Comparison of ENCODE assay signal across 27 mouse cellular contexts in genomic region chr10:89504952-89505591, GRCm38 (mm10). TPM values are rescaled to one million over a fixed set of nuclear protein-coding genes. Genes with fewer than 3 reads are reported as not detected.
A peak's percentile ranks its signal among the peaks of the same experiment; 100 is the strongest.
DNase-seq lines count a peak whose midpoint lies in the region; ATAC-seq and TF ChIP-seq lines count a peak whose summit lies in the region.
"Had no signal": no experiment of that assay in that cellular context is flagged by ENCODE, and none has a peak within 500 bp of the region (broad histone marks: within the 10 kb centered on the region; RNA-seq: fewer than 3 reads in every experiment).

No protein-coding gene starts in this region.

- H3K27me3 ChIP-seq in forebrain, postnatal 0 days (ENCODE audit: insufficient read depth, low read length) = no peaks in the 10 kb centered on the region
- no peaks in the 10 kb centered on the region for H3K27me3 ChIP-seq in forebrain, embryonic 11.5 days (ENCODE audit: control insufficient read depth, insufficient read depth, low read length)
- H3K27me3 ChIP-seq in kidney, embryonic 16.5 days (ENCODE audit: insufficient read depth, low read length) = no peaks in the 10 kb centered on the region
- no peaks in the 10 kb centered on the region for H3K27me3 ChIP-seq in kidney, embryonic 14.5 days (ENCODE audit: control insufficient read depth, insufficient read depth, low read length)
- no peaks in the 10 kb centered on the region for H3K27me3 ChIP-seq in intestine, embryonic 15.5 days (replicated peaks)
- no peaks in the 10 kb centered on the region for H3K27me3 ChIP-seq in stomach, embryonic 14.5 days (ENCODE audit: control insufficient read depth, insufficient read depth, low read length)
- H3K27me3 ChIP-seq: embryonic facial prominence, embryonic 13.5 days; forebrain, embryonic 13.5 days; hindbrain, embryonic 15.5 days; limb, embryonic 15.5 days; midbrain, embryonic 15.5 days; neural tube, embryonic 12.5 days had no signal

- 84% methylated on average over 10 of the region's 10 CpGs for WGBS in forebrain, postnatal 0 days
- WGBS in forebrain, embryonic 11.5 days = 89% methylated on average over 10 of the region's 10 CpGs
- WGBS in kidney, embryonic 16.5 days = 71% methylated on average over 10 of the region's 10 CpGs
- WGBS in kidney, embryonic 14.5 days = 76% methylated on average over 10 of the region's 10 CpGs
- WGBS in intestine, embryonic 15.5 days = 42% methylated on average over 10 of the region's 10 CpGs
- WGBS in stomach, embryonic 14.5 days = 56% methylated on average over 10 of the region's 10 CpGs

- H3K36me3 ChIP-seq in forebrain, postnatal 0 days (ENCODE audit: insufficient read depth) = no peaks in the 10 kb centered on the region
- H3K36me3 ChIP-seq in forebrain, embryonic 11.5 days (ENCODE audit: control insufficient read depth, insufficient read depth, low read length) = no peaks in the 10 kb centered on the region
- no peaks in the 10 kb centered on the region for H3K36me3 ChIP-seq in kidney, embryonic 16.5 days (ENCODE audit: insufficient read depth, low read length)
- H3K36me3 ChIP-seq in kidney, embryonic 14.5 days (ENCODE audit: control insufficient read depth, insufficient read depth, low read length) = no peaks in the 10 kb centered on the region
- no peaks in the 10 kb centered on the region for H3K36me3 ChIP-seq in intestine, embryonic 15.5 days
- no peaks in the 10 kb centered on the region for H3K36me3 ChIP-seq in stomach, embryonic 14.5 days (ENCODE audit: control insufficient read depth, insufficient read depth, low read length)
- H3K36me3 ChIP-seq: embryonic facial prominence, embryonic 13.5 days; heart, embryonic 10.5 days; hindbrain, embryonic 15.5 days; limb, embryonic 15.5 days; midbrain, embryonic 15.5 days; neural tube, embryonic 12.5 days had no signal

- no peaks in the 10 kb centered on the region for H3K9me3 ChIP-seq in forebrain, postnatal 0 days (ENCODE audit: low read length)
- H3K9me3 ChIP-seq in forebrain, embryonic 11.5 days (ENCODE audit: control insufficient read depth, low read length) = no peaks in the 10 kb centered on the region
- no peaks in the 10 kb centered on the region for H3K9me3 ChIP-seq in kidney, embryonic 16.5 days (ENCODE audit: low read length)
- no peaks in the 10 kb centered on the region for H3K9me3 ChIP-seq in kidney, embryonic 14.5 days (ENCODE audit: control insufficient read depth, low read length)
- H3K9me3 ChIP-seq in intestine, embryonic 15.5 days = no peaks in the 10 kb centered on the region
- no peaks in the 10 kb centered on the region for H3K9me3 ChIP-seq in stomach, embryonic 14.5 days (ENCODE audit: control insufficient read depth, low read depth, low read length)
- H3K9me3 ChIP-seq: embryonic facial prominence, embryonic 13.5 days; forebrain, embryonic 13.5 days; heart, embryonic 10.5 days; hindbrain, embryonic 15.5 days; limb, embryonic 15.5 days; midbrain, embryonic 15.5 days; neural tube, embryonic 12.5 days had no signal

- intact Hi-C loops in left cerebral cortex, postnatal 4 days (cut with DNase I) = no loop called here

- no peak for TF ChIP-seq CTCF in forebrain, postnatal 0 days (IDR thresholded peaks at IDR 0.05; ENCODE audit: low read depth)

- no peak for ATAC-seq in forebrain, postnatal 0 days
- ATAC-seq in forebrain, embryonic 11.5 days (replicated peaks; ENCODE audit: low FRiP score) = no peak
- 0 out of 2 replicates have a peak, but pooled peaks have one; percentile 57 for ATAC-seq in kidney, embryonic 16.5 days (ENCODE audit: low FRiP score, low TSS enrichment)
- no peak for ATAC-seq in kidney, embryonic 14.5 days (ENCODE audit: low FRiP score, low TSS enrichment)
- ATAC-seq in intestine, embryonic 15.5 days = peak; percentile 86
- peak; percentile 65; the same call in 1 of the 2 replicates for ATAC-seq in stomach, embryonic 14.5 days (ENCODE audit: insufficient number of reproducible peaks, insufficient read depth, low FRiP score, low read depth)
- ATAC-seq: forebrain, embryonic 13.5 days; midbrain, embryonic 15.5 days had no signal

- H3K4me2 ChIP-seq in forebrain, postnatal 0 days (ENCODE audit: low read depth) = no peak overlapping the region
- H3K4me2 ChIP-seq in forebrain, embryonic 11.5 days (ENCODE audit: low read depth, low read length, severe bottlenecking) = no peak overlapping the region
- H3K4me2 ChIP-seq in kidney, embryonic 16.5 days (replicated peaks; ENCODE audit: low read depth, low read length) = 0 out of 2 replicates have a peak overlapping the region, but pooled peaks have one; percentile 4
- H3K4me2 ChIP-seq in kidney, embryonic 14.5 days (replicated peaks; ENCODE audit: low read depth, low read length) = no peak overlapping the region
- H3K4me2 ChIP-seq in intestine, embryonic 15.5 days (replicated peaks) = peak overlapping the region; percentile 42
- no peak overlapping the region for H3K4me2 ChIP-seq in stomach, embryonic 14.5 days (replicated peaks; ENCODE audit: low read depth, low read length)
- H3K4me2 ChIP-seq: embryonic facial prominence, embryonic 13.5 days; forebrain, embryonic 13.5 days; hindbrain, embryonic 15.5 days; limb, embryonic 15.5 days; midbrain, embryonic 15.5 days; neural tube, embryonic 12.5 days had no signal

- no peak overlapping the region for H3K4me3 ChIP-seq in forebrain, postnatal 0 days (ENCODE audit: low read depth, low read length)
- no peak overlapping the region for H3K4me3 ChIP-seq in forebrain, embryonic 11.5 days (ENCODE audit: low read depth, low read length)
- no peak overlapping the region for H3K4me3 ChIP-seq in kidney, embryonic 16.5 days (ENCODE audit: low read length)
- no peak overlapping the region for H3K4me3 ChIP-seq in kidney, embryonic 14.5 days (ENCODE audit: low read length)
- peak overlapping the region; percentile 10 for H3K4me3 ChIP-seq in intestine, embryonic 15.5 days (replicated peaks)
- H3K4me3 ChIP-seq in stomach, embryonic 14.5 days (ENCODE audit: low read depth, low read length) = no peak overlapping the region
- H3K4me3 ChIP-seq: embryonic facial prominence, embryonic 13.5 days; erythroblast, embryonic 14.5 days; forebrain, embryonic 13.5 days; gastrocnemius, adult 2 months; heart, embryonic 10.5 days; hindbrain, embryonic 15.5 days; limb, embryonic 15.5 days; midbrain, embryonic 15.5 days; neural tube, embryonic 12.5 days had no signal

- peak; percentile 4 for DNase-seq in forebrain, postnatal 0 days
- no peak for DNase-seq in forebrain, embryonic 11.5 days (ENCODE audit: low spot score)
- DNase-seq in left cerebral cortex, adult 11 months (ENCODE audit: low spot score) = no peak
- DNase-seq in left cerebral cortex, postnatal 4 days = no peak
- DNase-seq: adrenal gland, postnatal 14 days; cerebellum, adult 8-10 months; cerebellum, postnatal 36 days; embryo, embryonic 11 days; gastrocnemius, adult 2 months; lung, adult 18-20 months; lung, postnatal 4 days; right cerebral cortex, postnatal 25 days had no signal

- no peak overlapping the region for H3K9ac ChIP-seq in forebrain, postnatal 0 days
- no peak overlapping the region for H3K9ac ChIP-seq in forebrain, embryonic 11.5 days (ENCODE audit: low read length)
- no peak overlapping the region for H3K9ac ChIP-seq in kidney, embryonic 16.5 days (replicated peaks; ENCODE audit: low read length)
- H3K9ac ChIP-seq in kidney, embryonic 14.5 days (ENCODE audit: low read depth, low read length) = no peak overlapping the region
- H3K9ac ChIP-seq in intestine, embryonic 15.5 days = no peak overlapping the region
- H3K9ac ChIP-seq in stomach, embryonic 14.5 days (replicated peaks; ENCODE audit: low read depth, low read length) = no peak overlapping the region
- H3K9ac ChIP-seq: embryonic facial prominence, embryonic 13.5 days; forebrain, embryonic 13.5 days; hindbrain, embryonic 15.5 days; limb, embryonic 15.5 days; midbrain, embryonic 15.5 days; neural tube, embryonic 12.5 days had no signal

- H3K27ac ChIP-seq in forebrain, postnatal 0 days (ENCODE audit: low read depth, low read length) = no peak overlapping the region
- no peak overlapping the region for H3K27ac ChIP-seq in forebrain, embryonic 11.5 days (ENCODE audit: low read depth, low read length)
- H3K27ac ChIP-seq in kidney, embryonic 16.5 days (ENCODE audit: low read length) = no peak overlapping the region
- H3K27ac ChIP-seq in kidney, embryonic 14.5 days (ENCODE audit: low read depth, low read length) = no peak overlapping the region
- peak overlapping the region; percentile 78 for H3K27ac ChIP-seq in intestine, embryonic 15.5 days
- H3K27ac ChIP-seq in stomach, embryonic 14.5 days (ENCODE audit: low read length) = no peak overlapping the region
- H3K27ac ChIP-seq: embryonic facial prominence, embryonic 13.5 days; forebrain, embryonic 13.5 days; gastrocnemius, adult 2 months; heart, embryonic 10.5 days; hindbrain, embryonic 15.5 days; limb, embryonic 15.5 days; midbrain, embryonic 15.5 days; neural tube, embryonic 12.5 days had no signal

- H3K4me1 ChIP-seq in forebrain, postnatal 0 days (ENCODE audit: insufficient read depth) = no peaks in the 10 kb centered on the region
- no peaks in the 10 kb centered on the region for H3K4me1 ChIP-seq in forebrain, embryonic 11.5 days (replicated peaks; ENCODE audit: control insufficient read depth, insufficient read depth, low read length)
- H3K4me1 ChIP-seq in kidney, embryonic 16.5 days (ENCODE audit: insufficient read depth, low read length) = no peaks in the 10 kb centered on the region
- H3K4me1 ChIP-seq in kidney, embryonic 14.5 days (ENCODE audit: control insufficient read depth, insufficient read depth, low read length) = no peaks in the 10 kb centered on the region
- no peaks in the 10 kb centered on the region for H3K4me1 ChIP-seq in intestine, embryonic 15.5 days (replicated peaks)
- no peaks in the 10 kb centered on the region; the same call in 1 of the 2 replicates for H3K4me1 ChIP-seq in stomach, embryonic 14.5 days (ENCODE audit: control insufficient read depth, insufficient read depth, low read length)
- H3K4me1 ChIP-seq: embryonic facial prominence, embryonic 13.5 days; forebrain, embryonic 13.5 days; heart, embryonic 10.5 days; hindbrain, embryonic 15.5 days; limb, embryonic 15.5 days; midbrain, embryonic 15.5 days; neural tube, embryonic 12.5 days had no signal

RNA-seq across cellular contexts. Expression of gene Nr1h4, which starts 28.3 kb away (rescaled TPM):
- total RNA-seq in forebrain, postnatal 0 days (2014; rRNA removed) = 0.08 TPM in 1 of 2 replicates, not detected in the other
- 0.11 TPM in 1 of 2 replicates, not detected in the other for polyA plus RNA-seq in forebrain, postnatal 0 days (2015; fragmentation: Nextera tagmentation; extraction: Ambion mirVana)
- not detected in 2 replicates for polyA plus RNA-seq in forebrain, embryonic 11.5 days (2014; fragmentation: Nextera tagmentation; extraction: Ambion mirVana)
- polyA plus RNA-seq in kidney, embryonic 16.5 days (2015; fragmentation: Nextera tagmentation; extraction: Ambion mirVana) = 3.9 and 4.2 TPM in 2 replicates
- 0.34 and 0.66 TPM in 2 replicates for polyA plus RNA-seq in kidney, embryonic 14.5 days (2014; fragmentation: Nextera tagmentation; extraction: Ambion mirVana)
- 55.1 and 57.9 TPM in 2 replicates for polyA plus RNA-seq in intestine, embryonic 15.5 days (2015; fragmentation: Nextera tagmentation; extraction: Ambion mirVana)
- 1.9 and 2.0 TPM in 2 replicates for polyA plus RNA-seq in stomach, embryonic 14.5 days (2014; fragmentation: Nextera tagmentation; extraction: Ambion mirVana)
- under 1 TPM; 0.34 to 0.50 TPM for total RNA-seq in left cerebral cortex, postnatal 4 days (2021)
- total RNA-seq: hematopoietic stem cell, adult 5-6 weeks; left cerebral cortex, postnatal 36 days; megakaryocyte-erythroid progenitor cell, adult 5-6 weeks had no signal
- polyA plus RNA-seq: embryonic facial prominence, embryonic 13.5 days; erythroblast, embryonic 14.5 days; hindbrain, embryonic 15.5 days; neural tube, embryonic 12.5 days had no signal

Comparison
In these comparisons a context has a peak if more than half of its experiments do, and no peak if none do; other contexts are left out.
1. ATAC-seq: peak in kidney, embryonic 16.5 days (single experiment), intestine, embryonic 15.5 days (single experiment) and stomach, embryonic 14.5 days (single experiment); none in forebrain, postnatal 0 days (single experiment), forebrain, embryonic 11.5 days (single experiment) and kidney, embryonic 14.5 days (single experiment).
2. H3K4me2 ChIP-seq: peak in kidney, embryonic 16.5 days (single experiment) and intestine, embryonic 15.5 days (single experiment); none in forebrain, postnatal 0 days (single experiment), forebrain, embryonic 11.5 days (single experiment), kidney, embryonic 14.5 days (single experiment) and stomach, embryonic 14.5 days (single experiment).
3. RNA of gene Nr1h4, which starts 28.3 kb away (polyA plus RNA-seq): 55.1 to 57.9 TPM in intestine, embryonic 15.5 days; 3.9 to 4.2 TPM in kidney, embryonic 16.5 days, 1.9 to 2.0 TPM in stomach, embryonic 14.5 days, 0.34 to 0.66 TPM in kidney, embryonic 14.5 days, 0.11 TPM in forebrain, postnatal 0 days and not detected in forebrain, embryonic 11.5 days; every median in the first group is over 10 times any median in the second.